Mouse (Mus musculus) neural tube, embryonic 13.5 days (tissue): ENCODE results near the gene Dlat. TPM values are rescaled to one million over a fixed set of nuclear protein-coding genes. Genes with fewer than 3 reads are reported as not detected.

ENCODE experiments used
- polyA plus RNA-seq: library from polyadenylated mRNA; unstranded; fragments of >200 nt; fragmentation: Nextera tagmentation; extraction: Ambion mirVana; gene quantifications from 2 replicates; pipeline ENCODE4 v1.2.1, GENCODE M21; 2015

The Dlat gene
- polyA plus RNA-seq, 1 experiment from 2014 or later: 48.9 TPM

Other genes starting within 250 kb of the Dlat start
- 0.54 and 0.81 TPM in 2 replicates for gene Plet1, start 165.3 kb downstream of the Dlat start, polyA plus RNA-seq
- 104 and 128 TPM in 2 replicates for gene Pts, start 131.1 kb downstream of the Dlat start, polyA plus RNA-seq
- 15.7 and 17.1 TPM in 2 replicates for gene Il18, start 105.0 kb downstream of the Dlat start, polyA plus RNA-seq
- 0.28 and 0.35 TPM in 2 replicates for gene Bco2, start 104.6 kb downstream of the Dlat start, polyA plus RNA-seq
- not detected in 2 replicates for gene Tex12, start 98.5 kb downstream of the Dlat start, polyA plus RNA-seq
- gene Sdhd, start 56.0 kb downstream of the Dlat start, polyA plus RNA-seq: 229 and 243 TPM in 2 replicates
- 366 and 422 TPM in 2 replicates for gene Timm8b, start 55.9 kb downstream of the Dlat start, polyA plus RNA-seq
- 5.2 and 5.8 TPM in 2 replicates for gene Pih1d2, start 42.5 kb downstream of the Dlat start, polyA plus RNA-seq
- 24.6 and 25.7 TPM in 2 replicates for gene Nkapd1, start 42.3 kb downstream of the Dlat start, polyA plus RNA-seq
- 31.8 TPM in 2 replicates for gene Dixdc1, start 79.7 kb upstream of the Dlat start, polyA plus RNA-seq
- gene 2310030G06Rik, start 86.8 kb upstream of the Dlat start, polyA plus RNA-seq: 1.7 and 2.3 TPM in 2 replicates
- 15.3 and 19.5 TPM in 2 replicates for gene Cryab, start 91.5 kb upstream of the Dlat start, polyA plus RNA-seq
- gene Hspb2, start 92.6 kb upstream of the Dlat start, polyA plus RNA-seq: 2.4 and 4.5 TPM in 2 replicates
- gene Fdxacb1, start 108.5 kb upstream of the Dlat start, polyA plus RNA-seq: 8.9 and 12.9 TPM in 2 replicates
- gene Alg9, start 115.2 kb upstream of the Dlat start, polyA plus RNA-seq: 49.2 and 54.9 TPM in 2 replicates
- gene 1110032A03Rik, start 115.7 kb upstream of the Dlat start, polyA plus RNA-seq: 56.7 and 61.4 TPM in 2 replicates
- 52.0 and 57.6 TPM in 2 replicates for gene Ppp2r1b, start 185.5 kb upstream of the Dlat start, polyA plus RNA-seq